Mouse (Mus musculus): ENCODE results near the gene Fen1.

The Fen1 gene

DNA sequence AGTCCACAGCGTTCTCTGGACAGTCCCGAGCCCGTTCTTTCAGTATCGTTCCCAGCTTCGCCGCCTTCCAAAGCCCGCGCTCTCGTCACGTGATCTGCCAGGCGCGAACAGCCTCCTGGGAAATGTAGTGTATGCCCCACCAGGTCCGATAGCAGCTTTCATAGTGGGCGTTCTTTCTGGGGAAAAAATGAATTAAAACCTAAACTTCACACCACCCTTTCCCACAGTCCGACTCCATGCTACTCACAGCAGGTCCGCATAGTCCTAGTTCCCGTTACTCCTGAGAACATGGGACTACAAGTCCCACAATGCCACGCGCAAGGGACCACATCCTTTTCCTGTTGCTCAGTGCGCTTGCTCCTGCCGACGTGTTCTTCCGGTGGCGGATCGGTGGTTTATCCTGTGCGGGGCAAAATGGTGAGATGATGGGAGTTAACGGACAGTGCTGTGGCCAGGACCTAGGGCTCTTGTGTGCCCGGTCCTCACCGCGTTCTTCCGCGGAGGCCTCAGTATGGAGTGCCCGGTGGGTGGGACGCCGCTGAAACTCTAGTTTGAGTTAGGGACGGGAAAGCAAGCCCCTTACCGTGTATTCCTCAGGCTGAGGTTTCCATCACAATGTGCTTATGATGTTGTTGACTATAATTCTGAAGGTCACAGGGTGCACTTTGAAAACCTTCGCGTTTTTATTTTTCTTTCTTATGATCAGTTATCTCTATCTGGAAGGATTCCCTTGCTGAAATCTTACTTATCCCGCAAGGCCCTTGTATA, at the start of gene Fen1, which contains the start of gene Tmem258:
TSS of gene Fen1 (minus strand) at position 322 of the 768 bp plus-strand sequence.
TSS of gene Tmem258 (plus strand) at position 167 of the 768 bp plus-strand sequence.
- ATAC-seq (ENCODE audit: low TSS enrichment), result peak; percentile 94

DNA sequence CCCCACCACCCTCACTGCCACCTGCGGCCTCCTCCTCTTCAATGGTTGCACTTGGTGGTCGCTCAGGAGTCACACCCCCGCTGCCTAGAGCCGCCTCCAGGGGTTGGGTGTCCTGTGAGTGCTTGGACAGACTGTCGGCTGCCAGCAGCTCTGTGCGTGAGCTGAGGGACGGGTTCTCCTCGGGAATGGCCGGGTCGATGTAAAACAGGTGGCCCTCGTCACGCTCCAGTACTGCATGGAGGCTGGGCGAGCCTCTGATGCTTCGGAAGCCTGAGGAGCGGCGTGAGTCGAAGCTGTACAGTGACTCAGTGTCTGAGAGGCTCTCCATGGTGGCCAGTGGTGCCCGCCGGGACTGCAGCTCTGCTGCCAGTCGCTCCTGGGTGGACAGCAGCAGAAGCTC, 44.2 kb upstream of the Fen1 start:
- ATAC-seq (ENCODE audit: low TSS enrichment), result no peak

DNA sequence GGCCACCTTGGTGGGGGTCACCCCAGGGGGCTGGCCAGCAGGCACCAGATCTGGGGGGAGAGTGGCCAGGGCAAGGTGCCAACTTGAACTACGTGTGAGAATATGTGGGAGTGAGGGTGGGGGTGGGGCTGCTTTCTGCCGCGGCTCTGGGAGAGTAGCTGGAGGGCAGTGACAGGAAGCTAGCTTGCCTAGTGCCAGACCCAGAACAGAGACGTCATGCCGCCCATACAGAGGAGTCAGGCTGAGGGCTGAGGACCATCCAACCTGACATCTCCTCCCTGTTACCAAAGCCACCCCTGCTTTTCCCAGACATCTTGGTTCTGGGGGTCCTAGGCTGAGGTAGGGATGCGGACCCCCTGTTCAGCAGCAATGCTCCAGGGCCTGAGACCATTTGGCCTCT, 43.2 kb upstream of the Fen1 start:
- ATAC-seq (ENCODE audit: low TSS enrichment), result no peak

DNA sequence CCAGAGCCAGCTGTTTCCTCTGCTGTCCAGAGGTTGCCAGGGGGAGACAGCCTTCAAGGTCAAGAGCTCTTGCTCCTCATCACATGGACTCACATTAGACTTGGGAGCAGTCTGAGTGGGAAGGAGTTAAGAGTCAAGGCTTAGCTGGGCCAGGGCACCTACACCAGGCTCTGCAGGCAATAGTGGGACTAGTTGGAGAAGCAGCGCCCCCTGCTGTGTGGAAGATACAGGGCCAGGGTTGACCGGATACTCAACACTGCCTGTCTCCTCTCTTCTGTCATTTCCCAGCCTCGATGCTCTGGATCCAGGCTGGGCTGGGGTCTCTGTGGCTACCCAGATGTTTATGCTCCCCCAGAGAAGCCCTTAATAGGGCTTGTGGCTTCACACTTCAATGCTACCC, 40.2 kb upstream of the Fen1 start:
- peak; percentile 36 for ATAC-seq (ENCODE audit: low TSS enrichment)

DNA sequence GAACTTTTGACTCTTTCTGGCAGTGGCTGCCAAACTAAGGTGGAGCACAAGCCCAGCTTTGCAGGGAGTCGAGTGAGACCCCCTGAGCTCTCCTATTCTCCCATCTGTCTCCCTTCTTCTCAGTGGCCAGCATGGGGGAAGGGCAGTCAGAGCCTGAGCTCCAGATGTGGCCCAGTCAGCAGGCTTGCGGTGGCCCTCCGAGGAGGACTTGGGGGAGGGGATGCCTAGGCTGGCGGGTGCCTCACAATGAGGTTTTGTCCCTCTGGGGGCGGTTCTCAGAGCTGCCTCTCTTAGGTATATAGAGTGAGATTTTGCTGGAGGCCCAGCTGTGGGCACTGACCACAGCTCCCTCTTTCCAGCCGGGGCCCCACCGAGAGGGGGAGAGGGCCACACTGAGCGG, 38.9 kb upstream of the Fen1 start:
- no peak for ATAC-seq (ENCODE audit: low TSS enrichment)

DNA sequence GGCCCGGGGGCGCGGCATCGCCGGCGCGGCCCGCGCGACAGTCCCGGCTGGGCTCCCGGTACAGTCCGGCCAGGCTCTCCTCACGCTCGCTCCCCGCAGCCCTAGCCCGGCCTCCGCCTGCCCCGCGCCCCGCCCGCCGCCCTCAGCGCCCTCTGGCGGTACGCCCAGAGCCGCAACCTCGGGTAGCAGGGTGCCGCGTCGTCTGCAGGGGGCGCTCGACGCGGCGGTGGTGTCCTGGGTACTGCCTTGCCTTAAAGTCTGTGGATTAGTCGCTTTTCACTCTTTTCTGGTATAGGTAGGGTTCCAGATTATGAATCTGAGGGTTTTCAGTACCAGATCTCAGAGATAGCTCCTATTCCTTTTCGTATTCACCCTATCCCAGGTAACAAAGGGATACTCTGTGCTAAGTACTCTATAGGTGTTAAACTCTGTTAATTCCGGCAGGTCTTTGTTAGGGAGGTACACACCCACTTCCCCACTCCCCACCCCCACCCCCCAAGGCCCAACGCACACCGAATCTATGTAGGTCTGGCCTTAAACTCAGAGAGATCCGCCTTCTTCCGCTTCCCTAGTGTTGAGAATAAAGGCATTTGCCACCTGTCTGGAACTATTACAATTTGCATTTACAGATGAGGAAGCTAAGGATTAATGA, 36.8 kb upstream of the Fen1 start, which contains the start of gene Myrf:
TSS of gene Myrf (minus strand) at position 95 of the 652 bp plus-strand sequence.
- peak; percentile 64 for ATAC-seq (ENCODE audit: low TSS enrichment)

DNA sequence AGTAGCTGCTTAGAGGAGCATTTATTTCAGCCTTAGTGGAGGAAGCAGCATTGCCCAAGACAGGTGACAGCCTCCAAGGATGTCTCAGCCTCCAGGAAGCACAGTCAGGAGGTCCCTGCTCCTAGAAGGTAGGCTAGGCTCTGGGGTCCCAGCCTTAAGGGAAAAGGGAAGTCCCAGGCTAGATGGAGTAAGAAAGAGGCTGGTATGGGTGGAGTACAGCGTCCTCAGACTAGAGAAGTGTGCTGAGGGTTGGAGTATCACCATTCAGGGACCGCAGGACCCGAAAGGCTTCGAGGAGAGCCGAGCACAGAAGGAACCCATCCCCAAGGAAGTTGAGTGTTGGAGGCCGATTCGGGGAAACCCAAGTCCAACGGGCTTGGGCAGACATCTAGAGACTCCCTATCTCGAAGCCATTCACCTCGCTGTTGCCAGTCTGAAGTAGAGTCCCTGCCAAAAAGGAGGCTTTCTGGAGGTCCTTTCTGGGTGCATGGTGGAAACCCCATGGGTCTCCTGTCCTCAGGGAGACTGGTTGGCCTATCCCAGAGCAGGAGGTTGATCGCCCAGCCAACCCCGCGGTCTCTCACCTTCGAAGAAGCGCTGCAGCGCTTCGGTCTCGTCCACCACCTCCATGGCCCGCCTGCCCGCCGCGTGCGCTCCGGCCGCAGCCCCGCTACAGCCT, 36.1 kb upstream of the Fen1 start:
- ATAC-seq (ENCODE audit: low TSS enrichment), result peak; percentile 6; the same call in 1 of the 2 replicates

DNA sequence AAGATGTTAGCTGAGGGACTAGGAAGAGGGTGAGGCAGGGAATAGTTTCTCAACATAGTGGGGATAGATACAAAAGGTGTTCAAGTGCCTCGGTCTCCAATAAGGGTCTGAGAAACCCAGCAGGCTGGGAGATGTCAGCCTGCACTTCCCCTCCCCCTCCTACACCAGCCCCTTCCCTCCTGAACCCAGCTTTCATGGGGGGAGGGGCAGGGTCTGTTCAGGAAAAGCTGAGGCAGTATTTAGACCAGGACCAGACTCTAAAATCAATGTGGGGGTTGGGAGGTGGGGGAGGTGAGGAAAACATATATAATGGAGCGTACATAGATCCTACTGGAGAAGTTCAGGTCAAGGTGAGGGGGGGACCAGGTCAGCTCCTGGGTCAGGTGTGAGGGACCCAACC, 35.5 kb upstream of the Fen1 start:
- no peak for ATAC-seq (ENCODE audit: low TSS enrichment)

DNA sequence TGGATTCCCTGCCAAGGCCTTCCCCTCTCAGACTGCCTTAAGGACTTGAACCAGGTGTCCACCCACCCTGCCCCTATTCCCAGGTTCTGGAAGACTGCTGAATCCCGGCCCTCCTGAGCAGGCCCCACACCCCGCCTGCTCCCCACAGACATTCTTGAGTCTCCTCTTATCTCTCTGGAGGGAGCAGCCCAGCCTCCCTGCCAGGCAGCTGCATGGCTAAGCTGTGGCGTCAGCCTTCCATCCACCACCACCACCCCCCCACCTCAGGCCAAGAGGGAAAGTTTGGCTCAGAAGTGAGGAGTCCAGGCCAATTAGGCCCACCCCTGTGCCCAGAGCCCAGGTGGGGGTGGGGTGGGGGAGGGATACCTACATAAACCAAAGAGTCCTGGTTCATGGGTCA, 34.5 kb upstream of the Fen1 start:
- ATAC-seq (ENCODE audit: low TSS enrichment), result no peak

DNA sequence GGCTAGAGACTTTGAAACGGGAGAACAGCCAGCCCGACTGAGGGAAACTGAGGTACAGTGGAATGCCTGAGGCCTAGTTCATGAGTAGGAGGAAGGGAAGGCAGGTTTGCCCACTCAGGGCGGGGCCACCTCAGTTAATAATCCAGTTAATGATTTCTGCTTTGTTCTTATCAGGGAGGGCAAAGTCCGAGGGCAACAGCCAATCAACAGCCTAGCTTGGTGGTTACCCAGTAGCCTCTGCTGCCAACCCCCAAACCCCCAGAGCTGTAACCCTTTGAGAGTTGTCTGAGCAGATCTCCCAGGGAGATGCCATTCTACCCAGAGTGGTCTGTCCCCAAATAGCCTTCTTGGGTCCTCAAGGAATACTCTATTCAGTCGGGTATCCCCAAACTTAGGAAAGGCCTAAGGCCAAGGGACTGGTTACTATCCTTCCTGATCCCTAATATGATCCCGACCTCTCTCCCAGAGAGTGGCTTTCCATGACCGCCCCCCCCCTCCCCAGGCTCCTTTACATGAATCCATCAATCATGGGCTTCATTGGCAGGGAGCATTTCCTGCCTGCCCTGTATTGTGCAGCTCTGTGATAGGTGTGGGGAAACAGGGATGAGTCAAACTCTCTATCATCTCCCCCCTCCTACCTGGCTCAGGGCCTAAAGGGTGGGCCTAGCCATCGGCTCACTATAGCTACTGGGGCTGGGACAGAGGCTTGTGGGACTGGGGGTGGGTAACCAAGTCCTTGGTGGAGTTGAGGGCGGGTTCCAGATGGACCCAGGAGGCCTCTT, 32.0 kb upstream of the Fen1 start:
- ATAC-seq (ENCODE audit: low TSS enrichment), result no peak

DNA sequence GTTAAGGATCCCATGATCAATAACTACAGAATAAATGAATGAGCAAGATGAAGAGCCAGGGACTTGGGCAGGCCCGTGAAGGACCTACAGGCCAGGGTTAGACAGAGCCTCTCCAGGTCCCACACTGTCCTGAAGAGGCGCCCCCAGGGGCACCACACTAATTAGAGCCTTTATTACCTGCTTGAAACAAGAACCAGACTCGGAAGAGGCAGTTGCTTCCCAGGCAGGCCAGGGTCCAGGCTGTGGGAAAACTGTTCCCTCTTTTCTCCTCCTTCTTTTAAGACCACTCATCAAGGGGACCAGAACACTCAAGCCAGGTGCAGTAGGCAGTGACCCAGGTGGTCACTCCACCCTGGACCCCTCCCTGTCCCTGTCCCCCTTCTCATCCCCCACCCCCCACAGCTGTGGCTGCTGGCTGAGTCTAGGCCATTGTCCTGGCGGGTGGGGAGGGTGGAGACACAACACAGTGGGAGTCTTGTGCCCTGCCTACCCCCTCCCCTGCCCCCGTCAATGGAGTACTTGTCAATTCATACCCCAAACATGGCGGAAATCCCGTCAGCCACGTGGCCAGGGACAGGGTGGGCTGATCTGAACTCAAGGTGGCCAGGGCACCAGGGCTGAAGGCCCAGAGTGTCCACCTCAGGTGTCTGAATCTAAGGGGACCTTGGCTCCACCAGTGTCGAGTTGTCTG, 28.5 kb upstream of the Fen1 start:
- ATAC-seq (ENCODE audit: low TSS enrichment), result no peak

DNA sequence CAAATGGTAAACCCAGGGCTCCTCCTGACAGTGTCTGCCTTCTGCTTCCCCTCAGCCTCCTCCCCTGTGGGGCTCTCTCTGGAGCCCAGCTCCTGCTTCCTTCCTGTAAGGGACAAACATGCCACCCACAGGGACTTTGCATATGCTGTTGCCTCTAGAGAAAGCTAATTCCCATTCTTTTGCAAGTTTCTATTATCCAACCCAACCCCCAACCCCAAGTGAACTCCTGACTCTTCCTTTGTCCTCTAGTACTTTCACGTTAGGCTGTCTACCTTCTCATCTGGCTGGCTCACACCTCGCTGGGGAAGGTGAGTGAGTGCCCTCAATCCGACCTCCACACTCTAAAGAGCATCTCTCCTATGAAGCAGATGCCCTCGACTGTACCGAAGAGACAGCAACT, 27.9 kb upstream of the Fen1 start:
- no peak for ATAC-seq (ENCODE audit: low TSS enrichment)

DNA sequence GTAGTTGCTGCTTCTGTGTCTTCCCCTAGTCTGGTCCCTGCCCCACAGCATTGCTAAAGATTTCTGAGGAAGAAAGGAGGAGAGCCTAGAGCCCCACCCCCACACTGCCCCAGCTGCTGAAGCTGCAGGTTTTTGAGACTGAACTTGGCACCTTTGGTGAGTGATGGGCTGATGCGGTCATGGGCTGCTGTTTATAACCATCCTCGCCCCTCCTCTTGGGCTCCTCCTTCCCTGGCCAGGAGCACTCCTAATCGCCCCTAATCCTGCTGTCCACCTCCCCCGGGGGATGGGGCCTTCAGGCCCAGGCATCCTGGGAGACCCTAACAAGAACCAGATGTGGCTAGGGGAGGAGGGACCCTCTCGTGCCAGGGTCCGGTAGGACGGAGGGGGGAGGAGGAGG, 27.0 kb upstream of the Fen1 start:
- no peak for ATAC-seq (ENCODE audit: low TSS enrichment)

DNA sequence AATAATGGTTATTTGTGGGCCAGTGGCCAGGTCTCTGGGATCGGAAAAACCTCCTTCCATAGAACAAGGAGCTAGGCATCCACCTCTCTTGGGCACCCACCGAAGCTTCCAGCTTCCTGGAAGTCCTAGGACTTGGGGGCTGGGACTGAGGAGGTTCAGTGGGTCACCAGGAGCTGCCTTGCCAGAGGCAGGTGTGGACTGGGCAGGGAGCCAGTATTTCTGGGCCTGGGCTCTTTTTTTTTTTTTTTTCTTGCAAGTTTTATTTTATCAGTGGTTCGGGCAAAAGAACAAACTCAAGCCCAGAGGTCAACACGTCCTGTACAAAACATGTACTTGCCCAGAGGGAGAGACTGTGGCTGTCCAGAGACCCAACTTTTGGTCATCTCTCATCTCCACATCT, 21.8 kb upstream of the Fen1 start:
- ATAC-seq (ENCODE audit: low TSS enrichment), result no peak

DNA sequence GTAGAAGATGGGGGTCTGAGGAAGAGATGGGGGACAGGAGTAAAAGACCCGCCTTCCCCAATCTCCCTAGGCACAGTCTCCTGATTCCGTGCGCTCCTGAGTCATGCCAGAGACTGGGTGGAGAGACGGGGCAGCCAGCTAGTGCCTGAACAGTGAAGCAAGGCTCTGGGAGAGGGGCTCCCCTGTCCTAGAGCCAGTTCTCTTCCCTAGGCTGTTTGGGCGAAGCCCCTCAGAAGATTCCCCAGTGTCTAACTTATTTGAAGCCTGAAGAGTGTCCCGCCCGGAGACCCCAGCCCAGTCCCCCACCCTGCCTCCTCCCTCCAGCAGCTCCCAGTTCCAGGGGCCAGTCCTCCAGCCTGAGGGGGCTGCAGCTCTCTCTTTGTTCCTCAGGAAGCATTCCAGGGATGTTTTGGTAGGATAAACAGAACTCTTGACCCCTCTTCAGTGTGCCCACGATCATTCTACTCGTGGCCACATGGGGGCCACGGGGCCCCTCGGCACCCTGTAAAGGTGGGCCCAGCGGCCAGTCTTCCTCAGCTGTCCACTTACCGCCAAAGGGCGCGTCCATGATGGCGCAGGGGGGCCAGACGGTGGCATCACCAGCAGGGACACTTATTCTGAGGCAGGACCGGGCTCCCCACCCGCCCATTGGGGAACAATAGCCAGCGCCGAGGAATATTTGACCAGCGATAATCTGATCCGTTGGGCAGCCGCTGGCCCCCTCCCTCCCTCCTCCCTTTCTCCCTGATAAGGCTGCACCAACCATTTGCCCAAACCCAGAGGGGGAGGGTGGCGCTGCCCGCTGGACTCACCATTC, 20.9 kb upstream of the Fen1 start:
- no peak for ATAC-seq (ENCODE audit: low TSS enrichment)

DNA sequence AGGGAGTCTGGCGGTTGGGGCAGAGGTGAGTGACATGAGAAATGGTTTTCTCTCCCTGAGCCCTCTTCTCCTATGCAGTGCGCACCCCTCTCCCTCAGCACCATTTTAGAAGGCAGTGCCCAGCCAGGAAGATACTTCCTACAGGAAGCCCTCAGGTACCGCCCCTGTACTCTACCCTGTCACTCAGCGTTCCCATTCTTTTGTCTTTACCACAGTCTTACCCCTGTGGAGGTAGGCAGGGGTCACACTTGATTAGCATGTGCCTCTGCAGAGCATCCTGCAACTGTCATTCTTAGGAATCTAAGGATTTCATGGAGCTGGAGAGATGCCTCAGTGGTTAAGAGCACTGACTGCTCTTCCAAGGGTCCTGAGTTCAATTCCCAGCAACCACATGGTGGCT, 19.6 kb upstream of the Fen1 start:
- no peak for ATAC-seq (ENCODE audit: low TSS enrichment)

DNA sequence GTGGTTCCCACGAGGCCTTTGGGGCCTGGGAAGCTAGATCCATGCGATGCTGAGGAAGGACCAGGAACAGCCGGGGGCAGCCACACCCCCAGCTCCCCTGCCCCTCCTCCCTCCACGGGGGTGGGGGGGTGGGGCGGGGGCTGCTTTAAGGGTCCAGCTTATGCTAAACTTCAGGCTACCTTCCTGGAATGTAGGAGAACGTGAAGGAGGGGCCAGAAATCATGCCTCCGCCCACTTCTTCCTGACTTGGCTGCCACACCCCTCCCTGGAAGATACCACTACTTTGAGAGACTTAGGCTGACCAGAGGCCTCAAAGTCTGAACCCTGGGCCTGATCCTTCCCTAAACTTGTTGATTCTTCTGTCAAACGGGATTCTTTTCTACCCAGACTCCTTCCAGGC, 18.7 kb upstream of the Fen1 start:
- no peak for ATAC-seq (ENCODE audit: low TSS enrichment)

DNA sequence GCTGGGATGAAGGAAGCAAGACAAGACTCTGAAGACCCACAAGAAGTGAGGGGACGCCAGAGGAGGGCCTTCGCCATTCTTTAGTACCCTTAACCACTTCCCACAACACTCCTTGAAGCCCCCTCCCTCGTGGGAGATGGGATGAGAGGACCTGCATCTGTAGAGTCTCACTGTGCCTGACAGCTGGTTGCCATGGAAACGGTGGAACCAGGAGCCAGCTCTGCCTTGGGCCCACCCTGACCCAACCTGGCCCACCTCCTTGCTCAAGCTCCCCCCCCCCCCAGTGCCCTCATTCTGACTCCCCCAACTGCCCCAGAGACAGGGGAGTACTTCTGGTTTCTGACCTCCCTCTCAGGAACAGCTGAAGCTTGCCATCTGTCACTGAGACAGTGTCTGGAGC, 17.6 kb upstream of the Fen1 start:
- ATAC-seq (ENCODE audit: low TSS enrichment), result no peak

DNA sequence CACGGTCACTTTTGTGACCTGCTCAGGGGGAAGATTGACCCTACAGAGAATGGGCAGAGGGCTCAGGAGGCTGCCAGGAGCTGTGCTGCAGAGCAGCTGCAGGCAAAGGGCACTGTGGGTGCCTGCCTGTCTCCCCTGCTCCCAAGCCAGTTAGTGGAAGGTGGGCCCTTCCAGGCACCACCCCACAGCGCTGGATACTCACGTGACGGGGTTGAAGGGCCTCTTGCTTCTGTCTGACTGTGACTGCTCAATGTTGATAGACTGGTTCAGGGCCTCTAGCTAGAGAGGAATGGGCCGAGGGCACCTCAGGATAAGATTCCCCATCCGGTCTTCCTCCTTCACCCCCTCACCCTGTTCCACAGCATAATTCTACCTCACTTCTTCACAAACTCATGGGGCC, 15.6 kb upstream of the Fen1 start:
- ATAC-seq (ENCODE audit: low TSS enrichment), result no peak

DNA sequence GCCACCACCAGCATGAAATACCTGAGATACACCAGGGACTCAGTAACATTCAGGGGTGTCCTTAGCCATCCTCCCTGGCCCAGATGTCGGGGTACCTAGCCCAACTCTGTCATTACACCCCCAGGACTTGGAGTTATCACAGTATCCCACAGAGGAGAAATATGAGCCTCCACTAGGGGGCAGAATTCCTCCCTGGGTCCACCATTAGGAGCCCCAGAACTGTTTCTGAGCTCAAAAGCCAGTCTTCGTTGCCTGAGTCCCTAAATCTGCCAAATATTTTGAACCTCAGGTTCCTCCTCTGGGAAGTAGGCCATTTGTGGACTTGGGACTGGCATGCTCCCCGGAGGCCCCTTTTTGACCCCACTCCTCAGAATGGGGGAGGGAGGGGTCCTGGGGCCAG, 15.1 kb upstream of the Fen1 start:
- ATAC-seq (ENCODE audit: low TSS enrichment), result peak; percentile 81

DNA sequence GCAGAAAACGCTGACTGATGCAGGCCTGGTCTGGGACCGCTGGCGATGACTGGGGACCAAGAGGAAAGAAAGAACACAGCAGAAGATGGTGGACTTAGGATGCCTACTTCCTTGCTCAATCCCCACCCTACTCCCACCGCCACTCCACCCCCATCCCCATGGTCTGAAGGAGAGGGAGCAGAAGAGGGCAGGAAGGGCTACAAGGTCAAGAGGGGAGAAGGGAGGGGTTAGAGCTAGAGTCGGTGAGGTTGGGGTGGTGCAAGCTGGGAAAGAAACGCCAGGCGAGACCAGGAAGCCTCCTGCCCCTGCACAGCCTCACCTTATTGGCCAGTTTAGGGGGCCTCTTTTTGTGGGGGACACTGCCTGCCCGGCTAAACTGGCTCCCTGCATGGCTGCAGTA, 12.1 kb upstream of the Fen1 start:
- ATAC-seq (ENCODE audit: low TSS enrichment), result no peak
